Mouse (Mus musculus) gastrocnemius, adult 2 months (tissue): ENCODE data around the gene Ngfr. TPM values are rescaled to one million over a fixed set of nuclear protein-coding genes. Genes with fewer than 3 reads are reported as not detected.

Experiments used
- DNase-seq: peaks from one replicate; pipeline ENCODE4 v3.0.0; 2022
- H3K27ac ChIP-seq: fragments of 200-600 bp; 2 replicates; pipeline ENCODE4 v1.8.1; 2022; ENCODE audit warnings: mild to moderate bottlenecking
- H3K4me3 ChIP-seq: fragments of 200-600 bp; 2 replicates; pipeline ENCODE4 v1.8.1; 2022; ENCODE audit warnings: mild to moderate bottlenecking, moderate library complexity
- CTCF ChIP-seq: fragments of 200-600 bp; IDR thresholded peaks from 2 replicates; pipeline ENCODE4 v1.8.1; 2022; ENCODE audit warnings: antibody characterized with exemption, mild to moderate bottlenecking, moderate library complexity
- intact Hi-C: fragments of 180-260 bp; cut with DNase I; formaldehyde crosslinking; loops from one replicate; pipeline ENCODE4 v1.15.1; 2025
- long read RNA-seq, 2 experiments: library from polyadenylated mRNA; stranded (forward); transcript quantifications; one replicate each; pipeline ENCODE4 v2.0.0; 2021
- total RNA-seq, 2 experiments: library from RNA; stranded (reverse); gene quantifications; 2 replicates each; pipeline ENCODE4 v1.2.3; 2021

Gene Ngfr
- under 1 TPM; 0.13 to 0.31 TPM for total RNA-seq
- long read RNA-seq, experiment 1 = 0 reads
- long read RNA-seq, experiment 2 = 0 reads

DNA sequence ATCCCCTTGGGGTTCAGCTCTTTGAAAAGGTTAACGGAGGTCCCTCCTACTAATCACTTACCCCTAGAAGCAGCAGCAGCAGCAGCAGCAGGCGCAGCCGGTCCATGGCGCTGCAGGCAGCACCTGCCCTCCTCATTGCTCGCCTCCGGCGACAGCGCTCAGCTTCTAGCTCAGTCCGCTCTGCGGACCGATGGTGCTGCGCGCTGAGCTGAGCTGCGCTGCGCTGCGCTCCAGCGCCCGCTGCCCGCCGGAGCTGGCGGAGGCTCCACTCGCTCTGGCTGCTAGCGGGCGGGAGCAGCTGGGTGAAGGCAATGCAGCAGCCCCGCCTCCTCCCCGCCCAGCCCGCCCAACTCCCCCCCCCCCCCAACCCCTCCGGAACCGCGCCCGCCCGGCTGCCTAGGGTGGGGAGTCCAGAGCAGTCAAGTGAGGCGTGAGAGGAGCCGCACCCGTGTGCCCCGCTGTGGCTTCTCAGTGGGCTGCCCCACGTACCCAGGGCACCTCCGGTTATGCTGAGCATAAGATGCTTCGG lies at the start of gene Ngfr:
Ngfr (minus strand) TSS at position 313 of the 529 bp plus-strand sequence.
- no peak for TF ChIP-seq CTCF
- intact Hi-C loops = loop anchor here (2.0 kb wide), 1 partner anchor 61 kb away; no protein-coding TSS in a partner anchor
- peak within 1 kb of the TSS; percentile 68 for H3K4me3 ChIP-seq
- no peak within 1 kb of the TSS for H3K27ac ChIP-seq
- peak; percentile 62 for DNase-seq

DNA sequence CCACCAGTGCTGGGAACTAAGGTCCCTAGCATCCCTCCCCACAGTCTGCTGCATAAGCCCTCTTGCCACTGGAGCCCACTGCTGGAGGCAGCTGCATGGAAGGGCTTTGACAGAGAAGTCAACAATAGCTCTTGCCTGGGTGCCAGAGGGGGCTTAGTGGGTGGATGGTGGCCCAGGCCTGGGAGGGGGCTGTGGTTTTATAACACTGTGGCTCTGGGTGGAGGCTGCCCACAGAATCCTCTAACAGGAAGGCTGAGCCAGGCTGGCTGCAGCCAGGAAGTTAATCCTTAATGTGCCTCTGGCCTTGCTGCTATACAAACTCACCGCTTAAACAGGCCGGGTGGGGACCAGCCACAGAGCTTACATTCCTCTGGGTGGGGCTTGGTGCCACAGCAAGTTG lies 47.5 kb upstream of the Ngfr start:
- Histone ChIP-seq H3K27ac (no peak overlapping the region), H3K4me3 (no peak overlapping the region)
- DNase-seq = no peak
- no peak for TF ChIP-seq CTCF
- intact Hi-C loops = no loop called here

DNA sequence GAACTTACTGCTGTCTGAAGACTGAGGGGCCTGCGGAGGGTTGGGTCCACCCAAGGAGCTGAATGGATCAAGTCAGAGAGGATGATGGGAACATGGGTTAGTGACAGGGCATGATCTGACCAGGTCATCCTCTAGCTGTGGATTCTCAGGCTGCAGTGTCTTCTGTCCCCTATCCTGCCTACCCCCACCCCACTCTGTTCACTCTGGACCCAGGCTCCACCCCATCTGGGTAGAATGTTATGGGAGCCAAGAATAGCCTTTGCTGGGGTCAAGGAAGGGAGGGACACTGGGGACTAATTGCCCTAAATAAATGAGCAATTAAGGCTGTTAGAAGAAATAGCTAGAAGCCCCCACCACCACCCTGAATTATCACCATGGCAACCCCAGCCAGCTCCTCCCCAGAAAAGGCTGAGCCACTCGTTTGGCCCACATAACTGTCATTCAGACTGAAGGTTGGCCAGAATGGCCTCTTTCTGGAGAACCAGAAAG lies 46.0 kb upstream of the Ngfr start:
- DNase-seq = no peak
- H3K27ac ChIP-seq = no peak overlapping the region
- intact Hi-C loops = no loop called here
- no peak overlapping the region for H3K4me3 ChIP-seq
- no peak for TF ChIP-seq CTCF

DNA sequence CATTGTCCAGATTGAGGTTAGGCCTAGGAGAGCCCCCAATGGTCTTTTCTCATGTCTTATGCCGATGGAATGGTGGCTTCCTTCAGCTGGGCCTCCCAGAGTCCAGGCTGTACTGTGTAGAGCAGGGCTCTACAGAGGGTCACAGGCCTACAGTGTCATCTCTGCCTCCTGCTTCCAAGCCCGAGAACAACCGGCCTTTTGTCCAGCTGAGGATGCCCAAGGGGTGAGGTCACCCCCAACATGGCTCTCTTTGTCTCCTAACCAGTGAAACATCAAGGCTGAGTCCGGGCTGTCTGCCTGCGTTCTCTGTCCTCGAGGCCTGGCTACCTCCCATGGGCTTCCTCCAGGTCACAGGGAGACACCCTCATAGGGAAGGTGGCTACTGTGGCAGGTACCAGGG lies 44.9 kb upstream of the Ngfr start:
- Histone ChIP-seq H3K4me3 (no peak overlapping the region), H3K27ac (no peak overlapping the region)
- no peak for TF ChIP-seq CTCF
- no peak for DNase-seq
- intact Hi-C loops = no loop called here

DNA sequence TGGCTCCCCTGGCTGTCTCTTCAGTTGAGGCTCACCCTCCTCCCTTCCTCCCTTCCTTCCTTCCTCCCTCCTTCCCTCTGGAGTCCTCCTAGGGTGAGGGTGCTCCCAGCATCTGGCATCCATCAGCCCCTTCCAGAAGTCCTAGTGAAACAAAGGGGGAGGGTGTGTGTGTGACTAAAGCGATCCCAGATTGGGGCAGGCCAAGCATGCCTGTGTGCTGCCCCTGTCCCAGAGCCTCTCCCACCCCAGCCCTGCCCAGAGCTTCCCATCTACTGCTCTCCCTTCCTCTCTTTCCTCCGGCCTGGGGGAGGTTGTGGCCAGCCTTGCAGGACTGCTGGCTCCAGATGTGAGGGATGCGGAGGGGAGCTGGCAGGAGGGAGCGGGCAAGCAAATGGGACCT lies 43.8 kb upstream of the Ngfr start:
- no peak for DNase-seq
- Histone ChIP-seq H3K27ac (no peak overlapping the region), H3K4me3 (no peak overlapping the region)
- intact Hi-C loops = no loop called here
- TF ChIP-seq CTCF = no peak

DNA sequence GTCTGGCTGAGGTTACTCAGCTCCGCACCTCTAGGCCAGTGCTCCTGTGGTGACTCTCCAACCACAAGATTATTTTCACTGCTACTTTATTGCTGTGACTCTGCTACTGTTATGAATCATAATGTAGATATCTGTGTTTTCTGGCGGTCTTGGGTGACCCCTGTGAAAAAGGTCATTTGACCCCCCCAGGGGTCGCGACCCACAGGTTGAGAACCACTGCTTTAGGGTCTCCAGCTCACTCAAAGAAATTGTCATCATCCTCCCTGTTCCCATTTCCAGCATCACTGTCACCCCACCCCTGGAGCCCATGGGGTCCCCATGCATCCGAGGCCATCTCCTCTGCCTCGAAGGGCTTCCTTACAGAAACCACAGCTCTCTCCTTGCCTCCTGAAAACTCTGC lies 43.0 kb upstream of the Ngfr start:
- no peak for DNase-seq
- no peak overlapping the region for H3K4me3 ChIP-seq
- H3K27ac ChIP-seq = no peak overlapping the region
- no peak for TF ChIP-seq CTCF
- intact Hi-C loops = no loop called here

DNA sequence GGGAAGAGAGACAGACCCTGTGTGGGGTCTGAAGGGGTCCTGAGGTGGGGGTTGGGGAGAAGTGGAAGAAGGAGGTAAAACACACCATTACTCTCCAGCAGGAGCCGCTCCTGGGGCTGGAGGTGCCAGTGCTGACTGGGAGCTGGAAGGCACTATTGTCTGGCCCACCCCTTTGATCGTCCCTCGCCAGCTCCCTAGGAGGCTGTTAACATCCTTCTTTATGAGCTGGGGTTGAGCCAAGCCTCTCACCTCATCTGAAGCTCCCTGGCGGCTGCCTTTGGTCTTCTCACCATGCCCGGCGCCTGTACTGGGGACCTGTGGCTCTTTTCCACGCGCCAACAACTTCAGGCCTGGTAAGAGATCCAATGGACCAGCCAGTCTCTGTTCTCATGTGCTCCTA lies 34.9 kb upstream of the Ngfr start:
- intact Hi-C loops = loop anchor here (2.0 kb wide), 1 partner anchor 26 kb away; no protein-coding TSS in a partner anchor
- DNase-seq = no peak
- TF ChIP-seq CTCF = no peak
- H3K4me3 ChIP-seq = no peak overlapping the region
- no peak overlapping the region for H3K27ac ChIP-seq

DNA sequence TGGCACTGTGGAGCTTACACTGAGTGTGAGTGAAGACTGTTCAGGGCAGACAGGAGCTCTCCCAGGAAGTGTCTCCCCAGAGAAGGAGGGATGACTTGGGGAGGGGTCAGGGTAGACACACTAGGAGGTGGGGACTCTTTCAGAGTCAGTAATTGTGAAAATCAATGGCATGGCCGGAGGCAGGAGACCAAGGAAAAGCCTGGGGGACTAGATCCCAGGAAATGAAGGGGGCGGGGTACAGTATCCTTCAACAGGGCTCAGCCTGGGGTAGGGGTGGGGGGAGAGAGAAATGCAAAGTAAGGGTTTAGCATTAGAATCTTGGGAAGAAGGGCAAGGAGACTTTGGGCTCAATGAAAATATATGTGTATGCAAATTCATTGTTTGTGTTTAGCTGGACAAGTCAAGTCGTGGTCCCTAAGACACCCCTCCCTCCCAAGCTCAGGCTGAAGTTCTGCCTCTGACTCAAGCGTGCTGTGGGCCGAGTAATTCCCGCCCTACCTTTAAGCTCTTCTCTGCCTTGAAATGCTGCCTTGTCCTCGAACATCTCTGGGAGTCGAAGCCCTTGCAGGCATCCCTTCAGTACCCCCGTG lies 34.1 kb upstream of the Ngfr start:
- Histone ChIP-seq H3K27ac (no peak overlapping the region), H3K4me3 (no peak overlapping the region)
- TF ChIP-seq CTCF = no peak
- intact Hi-C loops = loop anchor here (2.0 kb wide), 1 partner anchor 27 kb away; no protein-coding TSS in a partner anchor
- DNase-seq = no peak

DNA sequence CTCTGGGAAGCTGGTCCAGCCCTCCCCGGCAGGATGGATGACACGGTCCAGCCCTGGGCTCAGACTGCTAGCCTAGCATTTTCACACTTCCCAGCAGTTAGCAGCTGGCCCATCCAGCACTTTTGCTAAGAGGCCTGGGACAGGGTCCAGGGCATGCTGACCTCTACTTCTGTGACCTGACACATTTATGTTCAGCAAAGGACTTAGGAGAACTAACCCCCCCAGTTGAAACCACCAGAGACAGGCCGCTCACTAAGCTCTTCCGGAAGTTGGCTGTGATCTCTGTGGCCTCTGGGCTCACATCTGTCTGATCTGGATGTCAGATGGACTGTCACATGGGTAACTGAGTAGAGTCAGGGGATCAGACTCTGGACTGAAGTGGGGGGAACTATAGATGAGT lies 33.5 kb upstream of the Ngfr start:
- no peak overlapping the region for H3K27ac ChIP-seq
- intact Hi-C loops = no loop called here
- no peak overlapping the region for H3K4me3 ChIP-seq
- no peak for DNase-seq
- TF ChIP-seq CTCF = no peak

DNA sequence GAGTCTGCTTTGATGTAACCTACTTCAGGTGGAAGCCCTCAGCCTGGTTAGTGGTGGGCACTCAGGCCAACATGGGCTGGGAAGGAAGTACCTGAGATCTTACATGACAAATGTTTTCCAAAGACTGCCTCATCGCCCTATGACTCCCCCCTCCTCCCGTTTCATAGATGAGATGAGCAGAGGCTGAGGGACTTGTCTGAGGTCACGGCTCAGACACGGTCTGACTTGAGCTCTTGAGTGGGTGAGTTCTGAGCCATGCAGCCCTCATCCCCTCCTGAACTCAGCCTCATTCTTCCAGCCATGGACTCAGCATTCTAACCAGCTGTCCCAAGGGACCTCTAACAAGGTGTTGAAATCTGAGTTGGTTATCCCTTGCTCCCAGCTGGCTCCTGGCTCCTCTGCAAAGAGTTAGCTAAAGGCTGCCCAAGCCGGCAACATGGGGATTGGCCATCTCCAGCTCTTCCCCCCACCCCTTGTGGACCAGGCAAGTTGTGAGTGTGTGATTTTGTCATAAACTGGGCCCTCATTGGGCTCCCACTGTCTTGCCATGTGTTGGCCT lies 32.4 kb upstream of the Ngfr start:
- intact Hi-C loops = no loop called here
- peak; percentile 50 for DNase-seq
- H3K27ac ChIP-seq = no peak overlapping the region
- no peak overlapping the region for H3K4me3 ChIP-seq
- no peak for TF ChIP-seq CTCF

DNA sequence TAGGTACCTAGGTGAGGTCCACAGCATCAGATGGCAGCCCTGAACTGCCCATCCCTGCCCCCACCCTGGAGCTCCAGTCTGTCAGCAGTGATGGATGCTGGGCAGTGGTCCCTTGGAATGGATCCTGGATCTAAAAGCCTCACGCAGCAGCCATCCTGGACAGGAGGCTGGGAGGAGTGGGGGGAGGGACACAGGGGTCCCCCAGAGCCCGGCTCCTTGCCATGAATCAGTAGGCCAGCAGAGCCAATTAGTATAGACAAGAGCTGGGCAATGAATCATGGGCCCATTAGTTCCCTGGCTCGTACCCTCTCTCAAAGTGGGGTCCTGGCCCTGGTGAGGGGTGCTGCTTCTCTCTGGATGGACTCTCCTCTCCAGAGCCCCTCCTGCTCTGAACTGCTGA lies 31.5 kb upstream of the Ngfr start:
- intact Hi-C loops = no loop called here
- no peak for DNase-seq
- Histone ChIP-seq H3K4me3 (no peak overlapping the region), H3K27ac (no peak overlapping the region)
- TF ChIP-seq CTCF = no peak

DNA sequence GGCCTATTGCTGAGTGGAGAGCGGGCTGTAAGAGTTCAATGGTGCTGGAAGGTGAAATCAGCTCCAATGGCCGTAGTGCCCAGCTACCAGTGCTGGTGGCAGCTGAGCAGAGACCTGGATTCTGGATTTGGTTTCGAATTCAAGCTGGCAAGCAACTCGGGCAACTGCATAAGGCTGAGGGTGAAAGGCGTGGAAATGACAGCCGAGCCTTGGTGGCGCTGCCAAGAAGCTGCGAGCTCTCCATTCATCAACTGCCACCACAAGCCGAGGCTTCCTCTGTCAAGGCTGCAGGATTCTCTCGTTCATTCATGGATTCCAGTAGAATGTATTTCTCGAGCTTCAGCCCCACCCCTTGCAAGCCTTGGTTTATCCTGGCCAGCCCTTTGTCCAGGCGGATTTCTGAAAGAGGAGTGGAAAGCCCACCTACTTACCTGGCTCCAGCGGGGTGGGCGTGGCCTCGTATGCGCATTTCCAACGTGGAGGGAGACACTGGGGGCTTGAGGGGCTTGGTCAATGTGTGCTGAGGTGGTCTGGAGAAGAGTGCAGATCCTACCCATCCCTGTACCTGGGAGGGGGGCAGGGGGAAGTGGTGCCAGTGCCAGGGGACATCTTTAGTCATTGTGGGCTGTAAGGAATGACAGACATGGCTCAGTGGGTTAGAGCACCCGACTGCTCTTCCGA lies 30.4 kb upstream of the Ngfr start:
- no peak for TF ChIP-seq CTCF
- H3K4me3 ChIP-seq = no peak overlapping the region
- DNase-seq = peak; percentile 83
- no peak overlapping the region for H3K27ac ChIP-seq
- intact Hi-C loops = no loop called here

DNA sequence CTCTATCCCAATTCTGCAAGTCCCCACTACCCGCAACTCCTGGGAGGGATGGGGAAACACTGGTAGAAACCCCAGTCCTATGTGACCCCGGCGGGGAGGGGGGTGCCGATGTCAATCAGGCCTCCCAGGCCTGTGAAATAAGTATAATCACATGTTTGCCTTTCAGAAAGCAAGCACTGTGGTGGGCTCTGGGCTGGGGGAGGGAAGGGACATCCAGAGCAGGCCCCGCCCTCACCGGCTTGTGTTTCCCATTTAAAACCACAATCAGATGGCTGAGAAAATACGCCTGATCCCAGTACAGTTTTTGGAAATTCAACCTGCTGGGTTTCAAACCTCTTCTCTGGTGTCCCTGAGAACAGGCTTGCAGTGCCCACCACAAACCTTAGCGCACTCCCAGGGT lies 27.2 kb upstream of the Ngfr start:
- intact Hi-C loops = no loop called here
- Histone ChIP-seq H3K4me3 (no peak overlapping the region), H3K27ac (no peak overlapping the region)
- no peak for DNase-seq
- TF ChIP-seq CTCF = no peak
